Mouse (Mus musculus) kidney, adult 2 months (tissue): ENCODE measurements at regions not wholly inside any gene's neighbourhood (a gene's known extent, or its start where the extent isn't known, plus 50 kb on each side); places are given as distances from the start of the nearest gene placed in this dataset.

ENCODE experiments used
- DNase-seq: peaks from one replicate; pipeline ENCODE4 v3.0.0; 2021
- H3K27ac ChIP-seq: fragments of 200-500 bp; 2 replicates; pipeline ENCODE4 v1.5.1; 2012; ENCODE audit warnings: low read depth, low read length, control low read depth, inconsistent platforms; ENCODE audit not compliant: insufficient read depth
- H3K27me3 ChIP-seq: fragments of 200-500 bp; replicated peaks from 2 replicates; pipeline ENCODE4 v1.6.1; 2012; ENCODE audit warnings: mild to moderate bottlenecking, moderate library complexity, low read length, inconsistent platforms; ENCODE audit not compliant: control insufficient read depth, insufficient read depth
- H3K36me3 ChIP-seq: fragments of 200-500 bp; 2 replicates; pipeline ENCODE4 v1.6.1; 2012; ENCODE audit warnings: mild to moderate bottlenecking, moderate library complexity, low read length, inconsistent platforms; ENCODE audit not compliant: control insufficient read depth, insufficient read depth
- H3K4me1 ChIP-seq: fragments of 200-500 bp; 2 replicates; pipeline ENCODE4 v1.6.1; 2011; ENCODE audit warnings: low read length; ENCODE audit not compliant: control insufficient read depth, insufficient read depth
- H3K4me3 ChIP-seq: fragments of 200-500 bp; 2 replicates; pipeline ENCODE4 v1.5.1; 2011; ENCODE audit warnings: mild to moderate bottlenecking, low read depth, low read length, control low read depth; ENCODE audit not compliant: insufficient read depth
- CTCF ChIP-seq: fragments of 200-500 bp; conservative IDR thresholded peaks from 2 replicates; pipeline ENCODE4 v1.5.1; 2011; ENCODE audit warnings: low read depth, mild to moderate bottlenecking, control low read depth, low read length, moderate library complexity, mixed read lengths; ENCODE audit not compliant: insufficient read depth, insufficient read length
- POLR2A ChIP-seq: fragments of 200-500 bp; IDR thresholded peaks from one replicate; pipeline ENCODE4 v1.6.1; 2011; ENCODE audit warnings: low read depth, low read length, control low read depth
- WGBS: fragments of 180-500 bp; shearing (Covaris S2); methylation state at CpG from one replicate; pipeline ENCODE4 v1.1.7; 2018; 5-methylcytosine and 5-hydroxymethylcytosine counted together

- Histone ChIP-seq H3K4me1 (no peaks in the 10 kb centered on the region), H3K4me3 (no peak overlapping the region), H3K36me3 (no peaks in the 10 kb centered on the region), H3K27me3 (no peaks in the 10 kb centered on the region), H3K27ac (no peak overlapping the region)
- DNase-seq, result no peak
- TF ChIP-seq CTCF (no peak), POLR2A (no peak)
- 63% methylated on average over 1 of the region's 1 CpGs for WGBS
Measured at GRCm38 (mm10) chr10:8618676-8619075, 100.1 kb upstream of the Ust start.

- WGBS, result 89% methylated on average over 4 of the region's 4 CpGs
Measured at GRCm38 (mm10) chr10:8615452-8616025, 96.9 kb upstream of the Ust start.

GRCm38 (mm10) chr10:8589871-8590533, 71.4 kb upstream of the Ust start:
- 59% methylated on average over 5 of the region's 5 CpGs for WGBS
- Histone ChIP-seq H3K4me1 (no peaks in the 10 kb centered on the region), H3K27me3 (no peaks in the 10 kb centered on the region), H3K36me3 (no peaks in the 10 kb centered on the region), H3K27ac (no peak overlapping the region), H3K4me3 (no peak overlapping the region)
- no peak for TF ChIP-seq CTCF
- TF ChIP-seq POLR2A, result no peak
- no peak for DNase-seq

More at GRCm38 (mm10) chr10:8615452-8616025, 96.9 kb upstream of the Ust start:
- no peaks in the 10 kb centered on the region for H3K27me3 ChIP-seq
- no peak for DNase-seq
- no peaks in the 10 kb centered on the region for H3K4me1 ChIP-seq
- no peak for TF ChIP-seq POLR2A
- TF ChIP-seq CTCF, result no peak
- no peaks in the 10 kb centered on the region for H3K36me3 ChIP-seq
- H3K27ac ChIP-seq, result no peak overlapping the region
- no peak overlapping the region for H3K4me3 ChIP-seq

GRCm38 (mm10) chr10:8589106-8589505, 70.5 kb upstream of the Ust start:
- Histone ChIP-seq H3K27ac (no peak overlapping the region), H3K4me1 (no peaks in the 10 kb centered on the region), H3K27me3 (no peaks in the 10 kb centered on the region), H3K4me3 (no peak overlapping the region), H3K36me3 (no peaks in the 10 kb centered on the region)
- 97% methylated on average over 1 of the region's 1 CpGs for WGBS
- TF ChIP-seq POLR2A (no peak), CTCF (no peak)
- DNase-seq, result no peak

GRCm38 (mm10) chr10:8584389-8584908, 65.8 kb upstream of the Ust start:
- Histone ChIP-seq H3K27ac (no peak overlapping the region), H3K27me3 (no peaks in the 10 kb centered on the region), H3K4me3 (no peak overlapping the region), H3K36me3 (no peaks in the 10 kb centered on the region), H3K4me1 (no peaks in the 10 kb centered on the region)
- no peak for DNase-seq
- TF ChIP-seq POLR2A (no peak), CTCF (no peak)
- WGBS, result 57% methylated on average over 3 of the region's 3 CpGs

- no peaks in the 10 kb centered on the region for H3K27me3 ChIP-seq
- H3K27ac ChIP-seq, result no peak overlapping the region
- no peak overlapping the region for H3K4me3 ChIP-seq
- no peak for TF ChIP-seq CTCF
- TF ChIP-seq POLR2A, result no peak
- H3K36me3 ChIP-seq, result no peaks in the 10 kb centered on the region
- H3K4me1 ChIP-seq, result no peaks in the 10 kb centered on the region
- DNase-seq, result no peak
- 43% methylated on average over 7 of the region's 7 CpGs for WGBS
Measured at GRCm38 (mm10) chr10:8583552-8584388, 65.1 kb upstream of the Ust start.

- Histone ChIP-seq H3K4me1 (no peaks in the 10 kb centered on the region), H3K27me3 (no peaks in the 10 kb centered on the region), H3K4me3 (no peak overlapping the region), H3K27ac (no peak overlapping the region), H3K36me3 (no peaks in the 10 kb centered on the region)
- no peak for DNase-seq
- WGBS, result 94% methylated on average over 2 of the region's 2 CpGs
- TF ChIP-seq POLR2A (no peak), CTCF (no peak)
Measured at GRCm38 (mm10) chr10:8580298-8580697, 61.7 kb upstream of the Ust start.
